Mouse (Mus musculus): Measurements from ENCODE around the gene Notch2. TPM values are rescaled to one million over a fixed set of nuclear protein-coding genes. Genes with fewer than 3 reads are reported as not detected.

Gene Notch2
- polyA plus RNA-seq, 1 experiment from 2014 or later, result 18.3 TPM

DNA sequence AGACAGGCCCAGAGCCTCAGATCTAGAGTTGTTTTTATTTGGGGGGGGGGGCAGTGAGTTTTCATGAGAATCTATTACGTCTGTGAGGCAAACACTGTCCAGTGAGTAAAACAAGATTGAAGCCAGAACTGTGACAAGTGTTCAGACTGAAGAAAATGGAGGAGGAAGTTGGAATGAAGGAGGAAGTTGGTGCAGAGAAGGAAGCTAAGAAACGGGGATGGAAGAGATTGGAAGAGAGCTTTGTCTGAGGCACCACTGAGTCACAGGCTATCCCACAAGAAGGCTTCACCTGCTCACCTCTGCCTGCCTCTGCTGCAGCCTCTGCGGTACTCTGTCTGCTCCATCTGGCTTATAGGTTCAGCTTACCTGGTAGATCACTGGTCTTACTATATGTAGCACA is 74.2 kb downstream of the Notch2 start:
- Histone ChIP-seq H3K27ac (ENCODE audit: low read length) (no peak overlapping the region), H3K27me3 (replicated peaks; ENCODE audit: insufficient read depth, low read length) (no peaks in the 10 kb centered on the region), H3K4me2 (replicated peaks; ENCODE audit: low read depth, low read length) (no peak overlapping the region), H3K36me3 (ENCODE audit: insufficient read depth, low read length) (peaks cover 3% of the 10 kb centered on the region; the same call in 1 of the 2 replicates), H3K4me3 (ENCODE audit: low read depth, low read length) (no peak overlapping the region), H3K4me1 (ENCODE audit: insufficient read depth, low read depth, low read length) (no peaks in the 10 kb centered on the region; the same call in 1 of the 2 replicates), H3K9ac (replicated peaks; ENCODE audit: low read depth) (no peak overlapping the region), H3K9me3 (ENCODE audit: low read length) (no peaks in the 10 kb centered on the region)
- DNase-seq (ENCODE audit: low spot score) (no peak), ATAC-seq (no peak)
- WGBS, result 89% methylated on average over 3 of the region's 3 CpGs
- no peak for TF ChIP-seq EP300 (IDR thresholded peaks at IDR 0.05)

DNA sequence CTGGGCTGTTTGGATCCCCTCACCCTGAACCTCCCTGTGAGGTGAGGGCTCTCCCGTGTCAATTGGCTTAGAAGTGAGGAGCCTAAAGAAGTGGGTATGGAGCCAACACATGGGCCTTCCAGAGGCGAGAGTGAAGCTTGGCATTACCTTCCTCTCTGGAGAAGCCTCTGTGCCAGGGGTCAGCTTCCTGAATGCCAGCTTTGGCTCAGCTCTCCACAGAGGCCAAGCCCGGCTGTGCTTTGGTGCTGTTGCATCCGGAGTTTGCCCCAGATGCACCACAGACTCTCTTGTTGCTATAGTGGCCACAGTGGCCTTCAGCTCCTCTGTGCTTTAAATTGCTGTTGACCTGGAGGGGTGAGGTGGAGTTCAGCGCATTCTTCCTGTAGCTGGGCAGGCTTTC is 76.4 kb downstream of the Notch2 start:
- Histone ChIP-seq H3K36me3 (ENCODE audit: insufficient read depth, low read length) (no peaks in the 10 kb centered on the region; the same call in 1 of the 2 replicates), H3K27me3 (replicated peaks; ENCODE audit: insufficient read depth, low read length) (no peaks in the 10 kb centered on the region), H3K4me2 (replicated peaks; ENCODE audit: low read depth, low read length) (no peak overlapping the region), H3K27ac (ENCODE audit: low read length) (peak overlapping the region; percentile 26; the same call in 1 of the 2 replicates), H3K9me3 (ENCODE audit: low read length) (no peaks in the 10 kb centered on the region), H3K4me3 (ENCODE audit: low read depth, low read length) (no peak overlapping the region), H3K9ac (replicated peaks; ENCODE audit: low read depth) (no peak overlapping the region), H3K4me1 (ENCODE audit: insufficient read depth, low read depth, low read length) (no peaks in the 10 kb centered on the region; the same call in 1 of the 2 replicates)
- WGBS, result 60% methylated on average over 5 of the region's 5 CpGs
- TF ChIP-seq EP300 (IDR thresholded peaks at IDR 0.05) (no peak), CTCF (IDR thresholded peaks at IDR 0.05) (no peak)
- ATAC-seq, result peak; percentile 7; the same call in 1 of the 2 replicates
- no peak for DNase-seq (ENCODE audit: low spot score)

DNA sequence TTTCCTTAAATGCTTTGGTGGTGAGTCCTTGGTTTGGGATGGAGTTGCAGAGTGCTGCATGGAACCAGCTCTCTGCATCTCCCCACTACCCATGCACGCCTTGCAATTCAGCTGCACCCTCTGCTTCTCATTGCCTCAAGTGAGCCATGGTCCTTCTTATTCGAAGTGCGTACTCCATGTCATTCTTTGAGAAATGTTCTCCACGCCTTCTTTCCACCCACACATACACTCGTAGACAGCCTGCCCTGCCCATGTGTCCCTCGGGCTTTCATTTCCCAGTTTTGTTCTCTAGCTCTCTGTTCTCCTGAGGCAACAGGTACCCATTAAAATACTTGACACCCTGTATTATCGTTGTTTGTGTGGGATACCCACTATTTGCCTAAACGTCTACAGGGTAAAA is 76.8 kb downstream of the Notch2 start:
- no peak for TF ChIP-seq EP300 (IDR thresholded peaks at IDR 0.05)
- TF ChIP-seq CTCF (IDR thresholded peaks at IDR 0.05), result no peak
- no peak overlapping the region for H3K4me2 ChIP-seq (replicated peaks; ENCODE audit: low read depth, low read length)
- no peaks in the 10 kb centered on the region; the same call in 1 of the 2 replicates for H3K36me3 ChIP-seq (ENCODE audit: insufficient read depth, low read length)
- peak overlapping the region; percentile 26; the same call in 1 of the 2 replicates for H3K27ac ChIP-seq (ENCODE audit: low read length)
- DNase-seq (ENCODE audit: low spot score) (peak; percentile 67), ATAC-seq (peak; percentile 61)
- no peaks in the 10 kb centered on the region; the same call in 1 of the 2 replicates for H3K4me1 ChIP-seq (ENCODE audit: insufficient read depth, low read depth, low read length)
- WGBS, result 58% methylated on average over 8 of the region's 8 CpGs
- H3K27me3 ChIP-seq (replicated peaks; ENCODE audit: insufficient read depth, low read length), result no peaks in the 10 kb centered on the region
- no peaks in the 10 kb centered on the region for H3K9me3 ChIP-seq (ENCODE audit: low read length)
- H3K4me3 ChIP-seq (ENCODE audit: low read depth, low read length), result no peak overlapping the region
- no peak overlapping the region for H3K9ac ChIP-seq (replicated peaks; ENCODE audit: low read depth)

DNA sequence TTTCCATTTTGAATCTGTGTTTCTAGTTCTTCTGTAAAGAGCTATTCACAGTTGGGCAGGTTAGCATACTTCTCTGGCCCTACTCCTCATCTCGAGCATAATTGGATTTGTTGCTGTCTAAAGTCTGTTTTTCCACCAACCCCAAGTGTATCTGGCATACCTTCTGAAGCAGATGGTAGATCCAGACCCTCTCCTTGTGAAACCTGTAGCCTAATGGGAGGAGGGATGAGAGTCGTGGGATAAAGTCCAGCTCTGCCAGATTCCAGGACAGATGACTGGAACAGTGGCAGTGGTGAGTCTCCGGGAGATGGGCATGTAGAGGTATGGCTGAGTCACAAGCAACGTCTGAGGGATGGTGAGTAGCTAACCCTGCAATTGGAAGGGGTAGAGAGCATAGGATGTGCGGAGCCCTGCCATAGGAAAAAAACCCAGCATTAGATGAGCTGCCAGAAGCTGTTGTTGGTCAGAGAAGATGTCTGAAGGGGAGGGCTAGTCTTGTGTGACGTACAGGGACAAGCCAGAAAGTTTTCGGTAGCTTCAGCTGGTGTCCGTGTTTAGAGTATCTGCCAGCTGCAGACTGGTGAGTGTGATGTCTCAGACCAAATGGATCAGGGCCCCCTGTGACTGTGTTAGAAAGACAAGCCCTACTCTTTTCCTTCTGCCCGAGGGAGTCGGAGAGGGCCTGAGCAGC is 79.5 kb downstream of the Notch2 start:
- Histone ChIP-seq H3K9ac (replicated peaks; ENCODE audit: low read depth) (no peak overlapping the region), H3K9me3 (ENCODE audit: low read length) (no peaks in the 10 kb centered on the region), H3K4me3 (ENCODE audit: low read depth, low read length) (no peak overlapping the region), H3K36me3 (ENCODE audit: insufficient read depth, low read length) (peaks cover under 1% of the 10 kb centered on the region; the same call in 1 of the 2 replicates), H3K4me2 (replicated peaks; ENCODE audit: low read depth, low read length) (no peak overlapping the region), H3K4me1 (ENCODE audit: insufficient read depth, low read depth, low read length) (no peaks in the 10 kb centered on the region; the same call in 1 of the 2 replicates), H3K27ac (ENCODE audit: low read length) (0 out of 2 replicates have a peak overlapping the region, but pooled peaks have one; percentile 26), H3K27me3 (replicated peaks; ENCODE audit: insufficient read depth, low read length) (no peaks in the 10 kb centered on the region)
- DNase-seq (ENCODE audit: low spot score), result peak; percentile 21
- ATAC-seq, result peak; percentile 22; the same call in 1 of the 2 replicates
- WGBS, result 51% methylated on average over 10 of the region's 10 CpGs
- no peak for TF ChIP-seq EP300 (IDR thresholded peaks at IDR 0.05)

DNA sequence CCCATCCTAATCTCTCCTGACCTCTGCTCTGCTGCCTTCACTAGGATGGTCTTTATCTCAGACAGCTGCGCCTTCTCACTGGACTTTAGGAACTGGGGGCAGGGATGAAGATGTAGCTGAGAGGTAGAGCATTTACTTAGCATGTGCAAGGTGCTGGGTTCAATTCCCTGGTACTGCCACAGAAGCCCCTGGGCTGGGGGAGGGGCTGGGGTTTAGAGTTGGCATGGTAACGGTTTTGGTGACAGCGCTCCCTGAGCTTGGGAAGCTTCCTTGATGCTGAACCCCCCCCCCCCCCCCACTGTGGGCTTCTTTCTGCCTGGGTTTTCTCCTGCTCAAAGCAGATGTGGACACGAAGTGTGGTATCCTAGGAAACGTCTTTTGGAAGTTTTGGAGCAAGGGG is 80.6 kb downstream of the Notch2 start:
- H3K4me1 ChIP-seq (ENCODE audit: insufficient read depth, low read depth, low read length), result no peaks in the 10 kb centered on the region; the same call in 1 of the 2 replicates

DNA sequence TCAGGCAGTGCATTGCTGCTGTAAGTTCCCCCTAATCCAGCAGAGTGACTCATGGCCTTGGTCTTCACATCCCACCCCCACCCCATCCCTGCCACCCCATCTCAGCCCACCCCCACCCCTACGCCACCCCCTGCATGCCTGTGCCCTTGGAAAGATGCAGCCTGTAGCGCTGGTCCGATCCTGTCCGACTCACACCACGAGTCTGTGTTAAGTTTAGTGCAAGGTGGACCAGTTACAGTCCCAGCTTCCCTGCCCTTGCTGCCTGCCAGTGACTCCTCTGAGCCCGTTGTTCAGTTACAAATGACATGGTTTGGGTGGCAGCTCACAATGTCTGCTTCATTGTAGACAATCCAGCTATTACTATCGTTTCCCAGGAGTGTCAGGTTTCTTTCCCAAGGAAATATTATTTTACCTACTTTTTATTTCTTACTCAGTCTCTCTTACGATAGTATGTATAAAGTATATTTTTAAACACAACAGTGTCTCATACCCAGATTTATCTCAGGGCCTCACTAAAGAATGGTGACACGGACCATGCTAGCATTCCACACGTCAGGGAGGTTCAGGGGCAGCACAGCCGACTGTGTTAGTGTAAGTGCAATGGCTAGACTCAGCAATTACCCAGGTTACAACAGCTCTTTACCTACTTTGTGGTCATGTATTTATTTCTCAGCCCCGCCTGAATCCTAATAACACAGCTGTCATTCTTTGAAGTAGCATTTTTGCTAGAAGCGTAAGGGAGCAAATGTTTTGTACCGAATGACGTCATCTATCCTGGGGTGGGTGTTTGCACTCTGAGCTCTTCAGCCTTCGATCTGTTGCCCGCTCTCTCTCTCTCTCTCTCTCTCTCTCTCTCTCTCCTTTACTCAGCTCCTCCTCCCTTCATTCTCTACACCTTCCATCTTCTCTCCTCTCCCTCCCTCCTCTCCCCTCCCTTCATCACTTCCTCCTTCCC is 81.6 kb downstream of the Notch2 start:
- Histone ChIP-seq H3K4me3 (ENCODE audit: low read depth, low read length) (no peak overlapping the region), H3K27me3 (replicated peaks; ENCODE audit: insufficient read depth, low read length) (no peaks in the 10 kb centered on the region), H3K4me2 (replicated peaks; ENCODE audit: low read depth, low read length) (no peak overlapping the region), H3K36me3 (ENCODE audit: insufficient read depth, low read length) (peaks cover 6% of the 10 kb centered on the region; the same call in 1 of the 2 replicates), H3K9ac (replicated peaks; ENCODE audit: low read depth) (no peak overlapping the region), H3K4me1 (ENCODE audit: insufficient read depth, low read depth, low read length) (no peaks in the 10 kb centered on the region; the same call in 1 of the 2 replicates), H3K27ac (ENCODE audit: low read length) (no peak overlapping the region), H3K9me3 (ENCODE audit: low read length) (no peaks in the 10 kb centered on the region)
- ATAC-seq (peak; percentile 21; the same call in 1 of the 2 replicates), DNase-seq (ENCODE audit: low spot score) (peak; percentile 57)
- no peak for TF ChIP-seq EP300 (IDR thresholded peaks at IDR 0.05)
- TF ChIP-seq CTCF (IDR thresholded peaks at IDR 0.05), result no peak
- WGBS, result 54% methylated on average over 17 of the region's 17 CpGs

More for the DNA sequence above, 80.6 kb downstream of the Notch2 start:
- no peaks in the 10 kb centered on the region for H3K27me3 ChIP-seq (replicated peaks; ENCODE audit: insufficient read depth, low read length)
- peaks cover 6% of the 10 kb centered on the region; the same call in 1 of the 2 replicates for H3K36me3 ChIP-seq (ENCODE audit: insufficient read depth, low read length)
- H3K9me3 ChIP-seq (ENCODE audit: low read length), result no peaks in the 10 kb centered on the region
- TF ChIP-seq CTCF (IDR thresholded peaks at IDR 0.05) (no peak), EP300 (IDR thresholded peaks at IDR 0.05) (no peak)
- no peak overlapping the region for H3K9ac ChIP-seq (replicated peaks; ENCODE audit: low read depth)
- no peak overlapping the region for H3K4me2 ChIP-seq (replicated peaks; ENCODE audit: low read depth, low read length)
- no peak overlapping the region for H3K27ac ChIP-seq (ENCODE audit: low read length)
- DNase-seq (ENCODE audit: low spot score) (no peak), ATAC-seq (no peak)
- no peak overlapping the region for H3K4me3 ChIP-seq (ENCODE audit: low read depth, low read length)
- WGBS, result 75% methylated on average over 5 of the region's 5 CpGs

Measured in lung, postnatal 0 days (tissue).